In the genomic region with DNA sequence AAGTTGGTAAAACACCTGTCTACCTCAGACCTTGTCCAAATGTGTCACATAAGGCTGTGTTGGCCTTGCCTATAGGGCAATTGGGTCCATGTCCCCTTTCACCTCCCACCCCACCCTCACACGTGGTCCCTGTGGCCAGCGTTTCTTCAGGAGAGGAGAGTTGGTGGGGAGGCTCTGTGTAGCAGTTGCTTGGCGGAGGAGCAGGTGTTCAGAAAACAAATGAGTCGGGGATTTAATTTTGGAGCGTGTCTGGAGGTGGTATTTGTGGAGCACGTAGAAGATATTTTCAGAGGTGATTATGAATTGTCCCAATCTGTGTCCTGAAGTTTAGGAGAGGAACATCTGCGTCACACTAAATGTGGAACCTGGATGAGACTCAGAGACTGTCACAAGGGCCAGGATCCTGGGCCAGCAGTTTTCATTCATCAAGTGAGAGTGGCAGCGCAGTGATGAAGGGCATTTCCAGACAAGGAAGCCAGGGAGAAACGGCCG, we compare ENCODE assay signal across 13 mouse cellular contexts. TPM values are rescaled to one million over a fixed set of nuclear protein-coding genes. Genes with fewer than 3 reads are reported as not detected.
A peak's percentile ranks its signal among the peaks of the same experiment; 100 is the strongest.
DNase-seq lines count a peak whose midpoint lies in the region; ATAC-seq and TF ChIP-seq lines count a peak whose summit lies in the region.
"Had no signal": no experiment of that assay in that cellular context is flagged by ENCODE, and none has a peak within 500 bp of the region (broad histone marks: within the 10 kb centered on the region; RNA-seq: fewer than 3 reads in every experiment).

No protein-coding gene starts in this region.

- H3K4me1 ChIP-seq in forebrain, embryonic 14.5 days (ENCODE audit: control insufficient read depth, insufficient read depth, low read length) = peaks cover 3% of the 10 kb centered on the region
- no peaks in the 10 kb centered on the region for H3K4me1 ChIP-seq in forebrain, embryonic 11.5 days (replicated peaks; ENCODE audit: control insufficient read depth, insufficient read depth, low read length)
- peaks cover 6% of the 10 kb centered on the region for H3K4me1 ChIP-seq in heart, adult 2 months (ENCODE audit: control insufficient read depth, insufficient read depth, low read length)

- no peaks in the 10 kb centered on the region for H3K79me2 ChIP-seq in heart, adult 2 months (replicated peaks; ENCODE audit: control insufficient read depth, insufficient read depth, low read length)

- 0 out of 2 replicates have a peak, but pooled peaks cover 2% of the 10 kb centered on the region for H3K9me3 ChIP-seq in forebrain, embryonic 14.5 days (replicated peaks; ENCODE audit: control insufficient read depth, low read length)
- no peaks in the 10 kb centered on the region for H3K9me3 ChIP-seq in forebrain, embryonic 11.5 days (ENCODE audit: control insufficient read depth, low read length)
- H3K9me3 ChIP-seq: stomach, embryonic 15.5 days had no signal

- WGBS in forebrain, embryonic 14.5 days = 76% methylated on average over 10 of the region's 10 CpGs
- WGBS in forebrain, embryonic 11.5 days = 86% methylated on average over 10 of the region's 10 CpGs
- 65% methylated on average over 10 of the region's 10 CpGs for WGBS in heart, adult 2 months

- no peak for TF ChIP-seq CTCF in heart, adult 2 months (IDR thresholded peaks at IDR 0.05)

- no peak overlapping the region for H3K4me2 ChIP-seq in forebrain, embryonic 14.5 days (ENCODE audit: low read length)
- no peak overlapping the region for H3K4me2 ChIP-seq in forebrain, embryonic 11.5 days (ENCODE audit: low read depth, low read length, severe bottlenecking)
- H3K4me2 ChIP-seq: stomach, embryonic 15.5 days had no signal

- 0 out of 2 replicates have a peak, but pooled peaks have one; percentile 18 for ATAC-seq in forebrain, embryonic 14.5 days
- ATAC-seq in forebrain, embryonic 11.5 days (replicated peaks; ENCODE audit: low FRiP score) = no peak

- TF ChIP-seq EP300 in heart, adult 2 months (IDR thresholded peaks at IDR 0.05; ENCODE audit: insufficient read depth, low read depth, low read length) = peak; percentile 74

- no peak overlapping the region for H3K4me3 ChIP-seq in forebrain, embryonic 14.5 days (ENCODE audit: low read depth, low read length)
- no peak overlapping the region for H3K4me3 ChIP-seq in forebrain, embryonic 11.5 days (ENCODE audit: low read depth, low read length)
- H3K4me3 ChIP-seq in heart, adult 2 months = no peak overlapping the region
- H3K4me3 ChIP-seq: stomach, embryonic 15.5 days had no signal

- intact Hi-C loops in heart, adult 2 months (cut with DNase I) = loop anchor here (5.0 kb wide), 2 partner anchors 34 to 41 kb away; a partner anchor contains a TSS
- intact Hi-C loops in left cerebral cortex, postnatal 36 days (cut with DNase I) = no loop called here

- no peak for TF ChIP-seq POLR2A in heart, adult 2 months (IDR thresholded peaks at IDR 0.05; ENCODE audit: insufficient read depth, low read depth, low read length)

- H3K27me3 ChIP-seq in forebrain, embryonic 14.5 days (replicated peaks; ENCODE audit: control insufficient read depth, insufficient read depth, low read length) = no peaks in the 10 kb centered on the region
- H3K27me3 ChIP-seq in forebrain, embryonic 11.5 days (ENCODE audit: control insufficient read depth, insufficient read depth, low read length) = no peaks in the 10 kb centered on the region
- H3K27me3 ChIP-seq in heart, adult 2 months (ENCODE audit: control insufficient read depth, insufficient read depth, low read length) = no peaks in the 10 kb centered on the region; the same call in 1 of the 2 replicates
- H3K27me3 ChIP-seq: stomach, embryonic 15.5 days had no signal

- H3K36me3 ChIP-seq in forebrain, embryonic 14.5 days (ENCODE audit: control insufficient read depth, insufficient read depth, low read length) = no peaks in the 10 kb centered on the region
- H3K36me3 ChIP-seq in forebrain, embryonic 11.5 days (ENCODE audit: control insufficient read depth, insufficient read depth, low read length) = no peaks in the 10 kb centered on the region
- H3K36me3 ChIP-seq in heart, adult 2 months (ENCODE audit: control insufficient read depth, insufficient read depth, low read length) = no peaks in the 10 kb centered on the region
- H3K36me3 ChIP-seq: G1E; stomach, embryonic 15.5 days had no signal

- H3K27ac ChIP-seq in forebrain, embryonic 14.5 days (ENCODE audit: low read depth, low read length) = no peak overlapping the region
- H3K27ac ChIP-seq in forebrain, embryonic 11.5 days (ENCODE audit: low read depth, low read length) = no peak overlapping the region
- H3K27ac ChIP-seq in heart, adult 2 months = peak overlapping the region; percentile 56
- H3K27ac ChIP-seq: liver, embryonic 14.5 days; stomach, embryonic 15.5 days had no signal

- H3K9ac ChIP-seq in forebrain, embryonic 14.5 days (ENCODE audit: low read length) = no peak overlapping the region
- no peak overlapping the region for H3K9ac ChIP-seq in forebrain, embryonic 11.5 days (ENCODE audit: low read length)
- peak overlapping the region; percentile 5; the same call in 1 of the 2 replicates for H3K9ac ChIP-seq in heart, adult 2 months (ENCODE audit: low read depth, low read length)
- H3K9ac ChIP-seq: liver, embryonic 14.5 days; stomach, embryonic 15.5 days had no signal

- DNase-seq in forebrain, embryonic 14.5 days (ENCODE audit: low spot score) = no peak
- DNase-seq in forebrain, embryonic 11.5 days (ENCODE audit: low spot score) = no peak
- DNase-seq in left cerebral cortex, adult 18-20 months (ENCODE audit: low spot score in 2 of 2) = peak; percentile 28 to 35
- no peak for DNase-seq in left cerebral cortex, adult 11 months (ENCODE audit: low spot score)
- peak; percentile 50 to 73 for DNase-seq in heart, adult 2 months
- DNase-seq in left cerebral cortex, postnatal 36 days (ENCODE audit: low spot score in 2 of 2) = peak; percentile 57 to 61
- DNase-seq in yolk sac, embryonic 10.5 days (ENCODE audit: low spot score) = no peak
- no peak for DNase-seq in spleen, postnatal 10 days (ENCODE audit: low spot score in 2 of 2)
- DNase-seq: kidney, adult 2 months; lung, postnatal 4 days had no signal

RNA-seq across cellular contexts. Expression of a gene that starts 41.8 kb away (rescaled TPM):
- 20.5 and 25.6 TPM in 2 replicates for polyA plus RNA-seq in forebrain, embryonic 14.5 days (2014; fragmentation: Nextera tagmentation; extraction: Ambion mirVana)
- 12.5 and 13.1 TPM in 2 replicates for polyA plus RNA-seq in forebrain, embryonic 11.5 days (2014; fragmentation: Nextera tagmentation; extraction: Ambion mirVana)
- total RNA-seq in left cerebral cortex, adult 18-20 months (2021) = 10 to 100 TPM; 39.6 to 40.9 TPM
- 10 to 100 TPM; 13.4 to 16.2 TPM for total RNA-seq in heart, adult 2 months (2021)
- polyA plus RNA-seq in heart, adult 2 months (2012; rRNA removed) = 8.4 and 16.8 TPM in 2 replicates
- 10 to 100 TPM; 30.9 to 34.3 TPM for total RNA-seq in left cerebral cortex, postnatal 36 days (2021)

Comparison
In these comparisons a context has a peak if more than half of its experiments do, and no peak if none do; other contexts are left out.
1. DNase-seq: peak in left cerebral cortex, adult 18-20 months (2 of 2), heart, adult 2 months (2 of 2) and left cerebral cortex, postnatal 36 days (2 of 2); none in forebrain, embryonic 14.5 days (single experiment), forebrain, embryonic 11.5 days (single experiment), left cerebral cortex, adult 11 months (single experiment), yolk sac, embryonic 10.5 days (single experiment) and spleen, postnatal 10 days (0 of 2).